Mouse (Mus musculus) layer of hippocampus, adult 8-10 months (tissue): ENCODE measurements around the gene Duoxa2. TPM values are rescaled to one million over a fixed set of nuclear protein-coding genes. Genes with fewer than 3 reads are reported as not detected.
"Not testable (repeated sequence)": the region's sequence is repeated elsewhere in the genome, so short reads cannot be mapped to it uniquely, and the experiment has no call there.

Experiments
- DNase-seq, 2 experiments: peaks; one replicate each; pipeline ENCODE4 v3.0.0; 2022; ENCODE audit warnings: low spot score in 2 of 2
- total RNA-seq, 4 experiments: library from RNA; stranded (reverse); gene quantifications; 2 replicates each; pipeline ENCODE4 v1.2.4; 2022

The Duoxa2 gene
- total RNA-seq, 4 experiments from 2014 or later = not detected

GRCm38 (mm10) chr2:122306184-122306583, 7.5 kb downstream of the Duoxa2 start:
- no peak for DNase-seq

DNA sequence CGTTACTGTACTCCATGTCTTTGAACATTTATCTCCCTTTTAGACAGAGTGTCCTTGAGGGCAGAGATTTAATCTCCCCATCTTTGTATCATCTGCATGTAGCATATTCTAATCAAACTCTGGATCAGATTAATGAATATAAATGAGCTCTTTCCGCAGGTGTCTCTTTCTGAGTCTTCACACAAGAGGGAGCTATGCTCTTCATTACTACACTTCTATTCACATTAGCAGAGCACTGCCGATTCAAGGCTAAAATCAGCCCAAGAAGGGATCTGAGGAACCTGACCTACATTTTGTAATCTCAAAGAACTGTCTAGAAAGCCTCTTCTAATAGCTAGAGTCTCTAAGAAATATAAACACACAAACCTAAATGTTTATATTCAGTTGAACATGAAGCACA, 10.9 kb downstream of the Duoxa2 start:
- no peak for DNase-seq

DNA sequence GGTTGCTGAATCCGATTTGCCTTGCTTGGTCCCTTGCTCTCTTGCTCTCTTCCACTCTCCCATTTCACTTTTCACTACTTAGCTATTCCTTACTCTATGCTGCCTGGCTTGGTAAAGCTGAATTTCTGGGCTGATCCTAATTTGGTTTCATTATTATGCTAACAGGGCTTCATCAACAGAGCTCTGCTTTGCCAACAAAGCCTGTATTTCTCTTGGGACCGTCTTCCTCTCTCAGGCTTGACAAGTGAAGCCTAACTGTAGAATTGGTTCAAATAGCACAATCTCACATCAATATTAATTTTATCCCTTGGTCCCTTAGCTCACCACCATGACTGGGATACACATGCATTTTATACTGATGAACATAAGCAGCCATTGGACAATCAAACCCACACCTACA, 12.9 kb downstream of the Duoxa2 start:
- no peak for DNase-seq

- DNase-seq = peak in 1 of 2 experiments; percentile 26
Observed at GRCm38 (mm10) chr2:122312722-122313417, 14.2 kb downstream of the Duoxa2 start.

DNA sequence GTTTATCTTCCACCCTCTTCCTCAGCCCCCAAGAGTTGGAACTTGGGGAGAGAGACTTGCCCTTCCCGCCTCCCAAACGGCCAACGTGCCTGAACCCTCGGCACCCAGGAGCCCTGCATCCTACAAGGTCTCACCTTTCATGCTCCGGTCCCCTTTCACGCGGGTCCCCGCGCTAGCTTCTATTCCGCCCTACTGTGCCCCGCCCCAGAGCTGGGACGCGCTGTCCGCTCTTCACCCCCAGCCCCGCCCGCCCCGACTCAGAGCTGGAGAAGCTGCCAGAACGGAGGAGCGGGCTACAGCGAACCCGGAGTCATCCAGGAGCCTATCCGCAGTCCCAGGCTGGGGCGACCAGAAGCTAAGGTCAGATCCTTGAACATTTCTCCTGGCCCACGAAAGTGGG, 14.8 kb downstream of the Duoxa2 start, which contains the start of gene Duoxa1:
TSS of gene Duoxa1 (minus strand) at position 195 of the 400 bp plus-strand sequence.
- DNase-seq = no peak

DNA sequence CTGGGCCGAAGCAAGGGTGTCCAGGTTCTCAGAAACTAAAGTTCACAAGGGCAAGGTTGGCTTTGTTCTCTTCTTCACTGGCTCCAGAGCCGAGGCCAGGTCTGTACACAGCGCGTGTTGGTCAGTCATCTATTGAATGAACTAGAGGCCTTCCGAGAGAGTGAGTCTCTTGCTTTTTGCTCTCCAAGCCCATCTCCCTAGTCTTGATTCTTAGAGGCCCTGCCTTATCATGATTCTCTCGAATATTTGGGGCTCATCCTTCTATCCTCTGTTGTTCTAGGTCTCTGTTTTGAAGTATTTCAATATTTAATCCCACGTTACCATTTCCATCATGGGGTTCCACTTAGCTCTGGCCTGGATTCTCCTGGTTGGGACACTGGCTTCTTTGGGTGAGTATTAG, 16.7 kb downstream of the Duoxa2 start, which contains the start of gene Duox1:
TSS of gene Duox1 (plus strand) at position 301 of the 400 bp plus-strand sequence.
- no peak for DNase-seq

- DNase-seq = no peak
Observed at GRCm38 (mm10) chr2:122317384-122317783, 18.7 kb downstream of the Duoxa2 start.

- DNase-seq = no peak
Observed at GRCm38 (mm10) chr2:122323960-122324359, 25.3 kb downstream of the Duoxa2 start.

GRCm38 (mm10) chr2:122324586-122324985, 25.9 kb downstream of the Duoxa2 start:
- no peak for DNase-seq

- no peak for DNase-seq
Observed at GRCm38 (mm10) chr2:122325361-122325760, 26.7 kb downstream of the Duoxa2 start.

DNA sequence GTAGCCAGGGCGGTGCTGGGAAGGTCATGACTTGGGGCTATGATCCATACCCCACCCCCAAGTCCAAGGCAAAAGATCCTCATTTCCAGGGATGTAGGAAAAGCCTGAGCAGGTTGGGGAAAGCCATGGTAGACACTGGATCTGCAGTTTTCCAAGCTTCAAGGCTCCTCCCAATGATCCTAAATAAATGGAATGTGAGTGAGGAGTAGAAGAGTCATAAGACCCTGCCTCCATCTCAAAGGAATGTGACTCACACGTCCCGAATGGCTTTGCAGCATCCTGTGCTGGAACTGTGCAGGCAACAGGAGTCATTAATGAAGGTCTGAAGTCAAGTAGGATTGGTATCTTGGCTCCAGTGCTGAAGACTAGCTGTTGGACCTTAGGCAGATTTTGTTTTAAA, 29.3 kb downstream of the Duoxa2 start:
- DNase-seq = no peak

- DNase-seq = not testable (repeated sequence)
Observed at GRCm38 (mm10) chr2:122330317-122330716, 31.6 kb downstream of the Duoxa2 start.

- DNase-seq = no peak
Observed at GRCm38 (mm10) chr2:122332222-122332621, 33.5 kb downstream of the Duoxa2 start.

DNA sequence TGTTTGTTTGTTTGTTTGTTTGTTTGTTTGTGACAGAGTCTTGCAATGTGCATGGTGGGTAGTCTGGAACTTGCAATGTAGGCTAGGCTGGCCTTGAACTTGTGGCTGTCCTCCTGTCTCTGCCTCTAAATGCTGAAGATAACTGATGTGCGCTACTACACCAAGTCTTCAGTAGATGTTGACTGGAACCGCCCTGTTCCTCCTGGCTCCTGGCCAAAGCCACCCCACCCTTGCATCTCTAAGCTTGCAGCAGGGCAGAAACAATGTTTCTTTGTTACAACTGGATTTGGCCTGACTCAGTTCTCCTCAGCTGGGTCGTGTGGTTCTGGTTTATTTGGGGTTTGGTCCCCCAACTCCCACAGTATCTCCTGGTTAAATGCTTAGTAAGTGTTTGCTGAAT, 35.5 kb downstream of the Duoxa2 start:
- no peak for DNase-seq

GRCm38 (mm10) chr2:122337291-122337690, 38.6 kb downstream of the Duoxa2 start:
- no peak for DNase-seq

- no peak for DNase-seq
Observed at GRCm38 (mm10) chr2:122345106-122345893, 46.6 kb downstream of the Duoxa2 start.

GRCm38 (mm10) chr2:122346164-122346563, 47.5 kb downstream of the Duoxa2 start:
- DNase-seq = not testable (repeated sequence)

GRCm38 (mm10) chr2:122347257-122347656, 48.6 kb downstream of the Duoxa2 start:
- no peak for DNase-seq

DNA sequence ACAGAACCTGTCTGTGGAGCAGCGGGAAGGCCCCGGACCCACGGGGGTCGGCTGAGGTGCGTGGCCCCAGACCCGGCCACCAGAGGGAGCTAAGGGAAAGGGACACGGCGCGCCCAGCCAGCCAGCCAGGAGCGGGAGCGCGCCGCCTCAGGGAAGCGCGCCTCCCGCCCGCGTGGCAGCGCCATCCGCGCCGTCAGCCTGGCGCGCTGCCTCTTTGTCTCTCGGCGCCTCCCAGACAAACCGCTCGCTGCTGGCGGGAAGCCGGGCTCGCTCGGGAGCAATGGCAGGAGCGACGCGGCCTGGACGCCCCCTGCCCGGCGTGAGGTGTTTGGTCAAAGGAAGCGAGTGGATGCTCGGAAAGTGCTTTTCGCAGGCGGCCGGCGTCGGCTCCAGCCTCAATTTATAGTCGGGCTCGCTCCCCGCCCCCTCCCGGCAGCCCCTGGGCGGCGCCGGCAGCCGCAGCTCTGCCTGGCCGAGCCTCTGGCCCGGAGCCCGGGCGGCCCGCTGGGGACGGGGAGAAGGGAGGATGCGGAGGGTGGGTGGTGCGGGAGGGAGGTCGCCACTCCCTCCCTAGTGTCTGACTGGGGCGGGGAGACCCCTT, 49.9 kb downstream of the Duoxa2 start:
- DNase-seq = peak; percentile 75 to 89

DNA sequence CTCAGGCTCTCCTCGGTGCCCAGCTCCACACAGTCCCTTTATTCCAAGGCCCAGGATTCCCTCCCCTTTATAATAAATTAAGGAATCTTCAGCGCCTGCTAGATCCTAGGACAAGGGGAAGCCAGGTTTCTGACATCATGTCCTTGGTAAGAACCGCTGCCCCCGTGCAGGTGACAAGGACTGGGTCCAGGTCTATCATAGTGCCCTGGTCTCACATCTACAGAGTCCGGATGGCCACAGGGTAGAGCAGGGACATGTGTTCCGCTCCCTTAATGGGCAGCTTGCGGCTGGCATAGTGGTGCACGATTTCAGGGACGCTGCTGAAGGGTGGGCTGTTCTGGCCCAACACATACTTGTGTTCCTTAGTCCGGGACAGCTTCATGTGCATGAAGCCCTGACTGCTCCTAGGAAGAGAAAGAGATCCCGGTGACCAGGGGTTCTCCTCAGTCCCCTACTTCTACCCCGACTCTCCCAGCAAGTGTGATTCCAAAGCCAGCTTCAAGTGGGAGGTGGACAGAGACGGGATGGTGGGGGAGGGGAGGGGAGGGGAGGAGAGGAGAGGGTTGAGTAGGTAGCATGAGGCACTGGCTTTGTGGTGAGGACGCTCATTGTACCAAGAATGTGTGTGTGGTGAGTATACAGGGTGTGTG, 50.6 kb downstream of the Duoxa2 start:
- DNase-seq = peak in 1 of 2 experiments; percentile 30

DNA sequence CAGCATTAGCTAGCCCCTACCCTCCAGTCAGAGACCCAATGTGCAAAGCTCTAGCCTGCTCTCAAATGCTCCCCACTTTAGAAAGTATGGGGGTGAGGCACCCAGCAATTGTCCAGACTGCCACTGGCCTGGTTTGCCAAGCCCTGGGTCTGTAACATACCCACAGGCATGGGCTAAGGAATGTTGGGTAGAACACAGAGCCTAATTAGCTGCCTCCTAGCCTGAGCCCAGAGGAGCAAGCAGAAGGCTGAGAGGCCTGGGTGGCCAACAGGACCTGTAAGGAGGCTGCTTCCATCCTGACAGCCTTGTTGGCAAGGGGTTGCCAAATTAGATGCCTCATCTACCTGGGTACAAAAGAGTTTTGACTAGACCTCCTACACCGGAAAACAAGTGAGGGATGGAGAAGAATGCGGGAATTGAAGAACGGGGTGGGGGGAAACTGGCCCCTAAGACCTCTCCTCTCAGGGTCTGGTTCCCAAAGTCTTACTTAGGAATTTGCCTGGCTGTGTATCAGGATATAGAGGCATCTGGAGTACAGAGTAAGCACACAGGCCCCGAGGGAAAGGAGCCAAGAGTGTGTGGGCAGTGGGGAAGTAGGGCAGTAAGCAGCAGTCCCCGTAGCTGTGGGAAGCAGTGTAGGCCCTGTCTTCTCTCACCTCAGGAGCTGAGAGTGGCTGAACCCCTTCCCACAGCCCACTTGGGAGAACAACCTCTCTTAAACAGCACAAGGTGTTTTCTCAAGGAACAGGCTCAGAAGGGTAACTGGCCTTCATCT, 52.6 kb downstream of the Duoxa2 start:
- peak in 1 of 2 experiments; percentile 67 for DNase-seq
